Mouse (Mus musculus) layer of hippocampus, adult 18-20 months (tissue): ENCODE results near the gene Asap2. TPM values are rescaled to one million over a fixed set of nuclear protein-coding genes. Genes with fewer than 3 reads are reported as not detected.

Experiments used
- DNase-seq, 2 experiments: peaks; one replicate each; pipeline ENCODE4 v3.0.0; 2022; ENCODE audit warnings: low spot score in 2 of 2
- total RNA-seq, 2 experiments: library from RNA; stranded (reverse); gene quantifications; 2 replicates each; pipeline ENCODE4 v1.2.3; 2021

The Asap2 gene
- total RNA-seq, 2 experiments from 2014 or later: 38.3 to 40.0 TPM

GRCm38 (mm10) chr12:21305741-21306140, 315.5 kb downstream of the Asap2 start:
- DNase-seq: no peak

DNA sequence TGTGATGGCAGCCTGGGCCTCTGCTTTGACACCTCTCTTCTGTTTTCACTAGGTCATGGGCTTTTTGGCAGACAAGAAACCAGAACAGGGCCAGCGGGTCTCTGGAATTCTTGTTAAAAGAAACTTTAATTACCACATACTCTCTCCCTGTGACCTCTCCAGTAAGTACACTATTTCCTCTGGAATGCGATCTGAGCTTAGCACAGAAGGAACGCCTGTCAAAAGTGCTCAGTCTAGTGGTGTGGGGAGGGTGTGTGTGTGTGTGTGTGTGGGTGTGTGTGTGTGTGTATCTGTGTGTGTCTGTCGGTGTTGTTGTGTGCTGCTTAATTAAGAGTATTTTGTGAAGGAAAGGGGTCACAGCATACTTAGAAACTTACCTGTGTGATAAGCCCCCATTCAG, 316.5 kb downstream of the Asap2 start:
- no peak for DNase-seq

DNA sequence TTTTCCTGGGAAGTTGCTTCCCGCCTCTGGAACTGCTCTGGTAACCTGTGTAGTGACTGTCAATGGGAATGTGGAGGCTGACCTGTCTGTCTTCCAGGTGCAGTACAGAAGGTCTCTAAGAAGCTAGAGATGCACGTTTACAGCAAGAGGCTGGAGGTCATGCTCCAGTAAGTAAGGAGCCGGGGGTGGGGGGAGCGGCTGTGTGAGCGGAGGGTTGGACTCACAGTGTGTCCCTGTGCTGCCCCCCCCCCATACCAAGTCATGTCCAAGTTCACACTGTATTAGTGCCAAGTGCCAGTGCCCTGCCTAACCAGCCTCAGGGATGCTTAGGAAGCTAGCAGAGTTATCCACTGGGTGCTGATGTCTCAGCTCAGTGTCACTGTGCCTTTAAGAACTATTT, 321.9 kb downstream of the Asap2 start:
- no peak for DNase-seq

DNA sequence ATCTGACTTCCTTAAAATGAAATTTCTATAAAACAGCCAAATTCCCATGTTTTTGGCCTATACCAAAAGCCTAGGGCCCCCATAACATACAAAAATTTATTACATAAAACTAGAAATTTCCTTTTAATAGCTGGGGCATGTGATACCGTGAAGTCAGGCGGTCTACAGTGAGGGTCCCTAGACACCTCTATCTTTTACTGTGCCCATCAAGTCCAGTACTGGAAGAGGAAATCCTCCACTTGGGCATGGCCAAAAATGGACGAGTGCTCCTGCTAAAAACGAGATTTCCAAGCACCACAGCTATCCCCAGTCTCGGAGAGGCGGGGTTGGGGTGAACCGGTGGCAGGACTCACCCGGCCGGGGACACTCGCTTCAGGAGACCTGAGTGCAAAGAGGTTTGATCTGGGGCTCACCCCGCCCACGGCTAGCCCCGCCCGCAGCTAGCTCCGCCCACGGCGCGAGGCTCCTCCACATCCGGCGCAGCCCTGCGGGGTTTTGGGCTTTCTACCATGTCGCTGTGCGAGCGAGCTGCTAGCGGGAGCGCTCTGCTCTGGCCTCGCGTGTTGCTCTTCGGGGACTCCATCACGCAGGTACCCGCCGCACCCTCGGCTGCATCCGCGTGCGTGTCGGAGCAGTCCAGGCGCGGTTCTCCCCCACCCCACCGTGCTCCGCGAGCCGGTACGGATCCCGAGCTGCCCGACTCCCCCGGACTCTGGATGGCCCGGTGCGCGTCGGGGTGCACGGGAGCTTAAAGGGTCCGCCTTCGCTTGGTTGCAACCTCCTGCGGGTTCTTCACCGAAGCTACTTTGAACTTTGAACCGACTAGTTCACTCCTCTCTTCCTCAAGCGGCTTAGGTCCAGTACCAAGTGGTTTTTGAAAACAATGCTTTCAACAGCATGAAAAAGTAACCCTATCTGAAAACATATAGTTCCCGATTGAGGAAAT, 325.9 kb downstream of the Asap2 start, which contains the start of gene Iah1:
Iah1 (plus strand) TSS at position 467 of the 946 bp plus-strand sequence.
- peak; percentile 65 to 80 for DNase-seq

GRCm38 (mm10) chr12:21316869-21317265, 326.6 kb downstream of the Asap2 start:
- DNase-seq: peak; percentile 51 to 78

DNA sequence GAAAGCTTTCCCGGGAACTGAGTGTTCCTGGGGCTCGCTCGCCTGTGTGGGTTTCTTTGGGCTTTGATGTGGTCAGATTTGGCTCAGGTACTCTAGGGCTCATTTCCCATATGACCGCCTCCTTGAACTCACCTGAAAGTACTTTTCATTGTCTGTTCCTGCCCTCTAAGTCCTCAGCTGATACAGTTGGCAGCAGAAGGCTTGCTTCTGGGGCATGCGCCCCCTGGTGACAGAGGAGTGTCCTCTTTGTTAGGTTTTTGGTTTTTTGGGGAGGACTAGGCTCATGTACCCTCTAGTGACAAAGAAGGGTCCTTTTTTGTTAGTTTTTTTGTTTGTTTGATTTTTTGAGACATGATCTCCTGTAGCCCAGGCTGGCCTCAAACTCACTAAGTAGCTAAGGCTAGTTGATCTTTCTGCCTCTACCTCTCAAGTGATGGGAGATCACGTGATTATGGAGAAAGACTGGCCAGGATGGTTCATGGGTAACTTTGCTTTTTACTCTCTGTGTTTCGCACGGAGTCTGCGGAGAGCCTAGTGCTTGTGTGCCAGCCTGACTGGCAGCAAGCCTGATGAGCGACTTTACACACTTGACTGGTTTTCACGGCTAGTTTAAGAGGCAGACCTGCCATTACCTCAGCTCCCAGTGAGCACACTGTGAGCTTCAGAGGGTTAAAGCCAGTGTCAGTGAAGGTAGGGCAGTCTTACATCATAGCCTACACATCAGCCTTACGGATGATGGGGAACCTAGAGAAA, 328.1 kb downstream of the Asap2 start:
- DNase-seq: peak in 1 of 2 experiments; percentile 59
